Mouse (Mus musculus) cerebellum, adult 8-10 months (tissue): ENCODE measurements around the gene BC004004.
"Not testable (repeated sequence)": the region's sequence is repeated elsewhere in the genome, so short reads cannot be mapped to it uniquely, and the experiment has no call there.

Experiments
- DNase-seq: peaks from one replicate; pipeline ENCODE4 v3.0.0; 2022

The BC004004 gene

DNA sequence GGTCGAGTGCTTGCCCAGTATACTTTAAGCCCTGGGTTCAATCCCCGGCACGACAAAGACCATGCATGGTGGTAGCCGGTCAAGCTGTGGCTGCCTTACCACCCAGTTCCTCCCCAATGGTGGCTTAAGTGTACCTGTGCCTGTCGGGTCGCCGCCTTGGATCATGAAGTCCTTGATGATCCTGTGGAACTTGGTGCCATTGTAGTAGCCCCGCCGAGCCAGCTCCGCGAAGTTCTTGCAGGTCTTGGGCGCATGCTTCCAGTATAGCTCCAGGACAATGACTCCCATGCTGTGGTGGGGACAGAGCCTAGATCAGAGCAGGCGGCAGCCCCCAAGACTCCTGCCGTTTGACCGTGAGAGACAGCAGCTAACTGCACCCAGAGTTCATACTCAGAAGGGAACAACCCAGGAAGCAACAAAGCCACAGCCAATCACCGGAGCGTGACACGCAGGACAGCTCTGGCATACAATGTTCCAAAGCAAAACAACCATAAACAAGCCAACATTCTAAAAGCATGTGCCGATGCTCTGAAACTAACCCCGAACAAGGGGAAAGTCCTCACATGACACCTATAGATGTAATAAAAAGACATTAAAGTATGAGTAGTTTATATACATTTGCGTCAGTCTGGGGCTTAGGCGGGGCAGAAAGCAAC lies 6.9 kb upstream of the BC004004 start:
- no peak for DNase-seq

DNA sequence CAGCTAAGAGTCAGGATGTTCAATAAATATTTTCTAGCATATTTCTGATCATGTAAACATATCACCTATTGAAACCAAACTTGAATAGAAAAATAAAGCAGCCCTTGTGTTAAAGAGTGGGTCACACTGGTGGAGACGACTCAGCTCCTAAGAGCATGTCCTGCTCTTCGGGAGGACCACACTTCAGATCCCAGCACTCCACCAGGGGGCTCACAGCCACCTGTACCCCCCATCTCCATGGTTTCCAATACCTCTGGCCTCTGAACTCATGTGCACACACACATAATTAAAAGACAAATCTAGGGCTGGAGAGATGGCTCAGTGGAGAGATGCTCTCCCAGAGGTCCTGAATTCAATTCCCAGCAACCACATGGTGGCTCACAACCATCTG lies 6.3 kb upstream of the BC004004 start:
- DNase-seq, result no peak

DNA sequence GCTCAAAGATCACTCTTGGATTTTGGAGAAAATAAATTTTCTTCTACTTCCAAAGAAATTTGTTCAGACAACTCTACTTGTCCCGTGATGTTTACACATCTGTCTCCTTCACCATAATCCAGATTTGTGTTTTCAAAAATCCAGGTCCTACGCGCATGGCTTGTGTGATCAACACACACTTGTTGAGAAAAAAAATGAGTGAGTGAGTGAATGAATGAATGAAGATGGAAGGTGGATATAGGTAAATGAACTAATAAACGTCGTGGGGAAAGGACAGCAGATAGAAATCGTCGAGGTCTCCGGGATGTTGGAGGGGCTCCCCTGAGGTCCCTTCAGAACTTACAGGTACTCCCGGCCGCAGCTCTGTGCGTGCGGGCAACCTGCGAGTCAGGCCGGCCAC lies 5.2 kb upstream of the BC004004 start:
- DNase-seq, result no peak

DNA sequence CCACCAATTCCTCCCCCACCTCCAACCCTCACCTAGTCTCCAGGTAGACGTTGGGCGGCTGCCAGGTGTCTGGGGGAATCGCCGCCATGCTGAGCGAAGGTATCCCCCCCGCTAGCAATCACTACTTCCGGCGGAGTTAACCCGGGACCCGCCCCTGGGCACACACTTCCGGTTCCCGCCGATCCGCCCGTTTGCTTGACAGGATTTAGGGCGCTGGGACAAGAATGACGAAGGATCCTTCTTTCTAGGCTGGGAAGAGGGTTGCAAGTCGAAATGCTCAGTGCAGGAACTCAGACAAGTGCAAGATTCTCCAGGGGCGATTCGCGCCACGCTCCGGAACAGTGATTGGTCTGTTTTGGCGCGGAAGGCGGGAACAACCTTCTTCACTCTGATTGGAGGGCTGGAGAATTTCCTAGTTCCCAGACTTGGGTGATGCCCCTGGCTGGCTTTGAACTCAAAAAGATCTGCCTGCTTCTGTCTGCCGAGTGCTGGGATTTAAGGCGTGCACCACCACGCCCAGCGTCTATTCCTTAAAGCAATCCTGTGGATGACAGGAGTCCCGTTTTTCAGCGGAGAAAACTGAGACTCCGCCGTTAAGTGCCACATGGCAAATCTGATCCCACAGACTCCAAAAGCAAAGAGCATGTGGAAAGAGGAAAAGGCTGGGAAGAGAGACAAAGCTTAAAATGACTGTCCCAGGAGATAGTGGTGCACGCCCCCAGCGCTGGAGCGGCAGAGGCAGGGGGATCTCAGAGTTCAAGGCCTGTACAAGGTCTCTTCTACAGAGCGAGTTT lies 4.6 kb upstream of the BC004004 start, which contains the start of gene Ppil1:
Ppil1 (minus strand) TSS at position 347 of the 794 bp plus-strand sequence.
- DNase-seq, result peak; percentile 87

DNA sequence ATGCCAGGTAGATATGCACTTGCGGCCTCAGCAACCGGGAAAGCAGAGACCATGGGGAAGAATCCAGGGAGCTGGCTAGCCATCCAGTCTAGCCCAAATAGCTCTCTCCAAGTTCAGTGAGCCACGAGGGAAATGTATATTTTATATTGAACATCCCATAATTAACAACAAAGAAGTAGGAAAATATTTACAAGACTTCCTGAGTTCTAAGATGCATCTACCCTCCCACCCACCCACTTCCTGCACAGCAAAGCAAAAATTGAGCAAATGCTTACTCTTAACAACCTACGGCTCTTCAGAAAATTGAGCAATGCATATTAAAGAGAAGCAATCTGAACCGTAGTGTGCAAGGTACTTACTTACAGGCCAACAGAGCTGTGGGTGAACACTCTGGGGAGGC lies 3.8 kb upstream of the BC004004 start:
- no peak for DNase-seq

DNA sequence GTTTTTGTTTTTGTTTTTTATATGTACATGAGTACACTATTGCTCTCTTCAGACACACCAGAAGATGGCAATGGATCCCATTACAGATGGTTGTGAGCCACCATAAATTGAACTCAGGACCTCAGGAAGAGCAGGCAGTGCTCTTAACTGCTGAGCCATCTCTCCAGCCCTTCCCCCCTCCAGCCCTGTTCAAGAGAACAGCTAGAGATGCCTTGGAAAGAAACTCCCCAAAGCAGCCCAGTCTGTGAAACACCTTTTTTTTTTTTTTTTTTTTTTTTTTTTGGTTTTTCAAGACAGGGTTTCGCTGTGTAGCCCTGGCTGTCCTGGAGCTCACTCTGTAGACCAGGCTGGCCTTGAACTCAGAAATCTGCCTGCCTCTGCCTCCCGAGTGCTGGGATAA lies 1.5 kb upstream of the BC004004 start:
- not testable (repeated sequence) for DNase-seq

DNA sequence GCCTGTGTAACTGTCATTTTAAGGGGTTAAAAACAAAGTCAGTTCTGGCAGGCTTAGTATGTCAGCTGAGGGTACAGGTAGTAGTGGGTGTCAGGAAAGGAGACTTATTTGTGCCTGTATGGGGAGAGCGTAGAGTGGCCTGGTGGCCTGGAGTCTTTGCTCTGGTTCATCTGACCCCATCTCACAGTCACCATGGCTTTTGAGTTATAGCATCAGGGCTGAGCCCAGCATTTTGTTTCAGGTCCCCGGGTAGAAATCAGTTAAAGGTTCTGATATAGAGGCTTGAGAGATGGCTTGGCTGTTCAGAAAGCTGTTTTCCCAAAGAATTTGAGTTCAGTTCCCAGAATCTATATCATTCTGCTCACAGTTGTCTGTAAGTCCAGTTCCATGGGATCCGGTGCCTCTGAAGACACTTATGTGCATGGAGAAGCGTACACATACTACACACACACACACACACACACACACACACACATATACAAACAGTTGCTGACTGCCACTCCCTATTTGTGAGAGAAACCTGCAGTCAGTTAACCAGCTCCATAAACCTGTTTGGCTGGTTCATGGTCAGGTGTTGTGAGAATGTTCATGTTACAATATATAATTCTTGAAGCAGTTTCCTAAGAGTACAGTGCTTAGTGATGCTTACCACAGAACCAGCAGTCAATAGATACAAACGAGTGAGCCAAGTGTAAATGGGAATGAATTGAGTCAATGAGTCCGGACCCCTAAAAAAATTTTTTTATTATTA lies 482 bp upstream of the BC004004 start:
- DNase-seq, result no peak

DNA sequence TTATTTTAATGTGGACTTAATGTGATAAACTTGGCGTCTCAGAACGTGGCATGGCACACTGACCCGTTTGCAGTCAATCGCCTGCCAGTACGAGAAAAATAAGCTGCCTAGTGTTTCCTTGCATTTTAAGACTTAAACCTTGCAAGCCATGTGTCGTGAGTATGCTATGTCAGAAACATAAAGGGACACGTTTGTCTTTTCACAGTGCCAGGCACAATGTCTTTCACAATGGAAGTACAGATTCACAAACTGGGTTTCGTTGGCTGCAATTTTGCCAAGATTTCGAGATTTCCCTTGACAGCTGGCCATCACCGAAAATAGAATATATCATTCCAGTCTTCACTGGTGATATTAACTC lies 740 bp downstream of the BC004004 start:
- DNase-seq, result no peak

DNA sequence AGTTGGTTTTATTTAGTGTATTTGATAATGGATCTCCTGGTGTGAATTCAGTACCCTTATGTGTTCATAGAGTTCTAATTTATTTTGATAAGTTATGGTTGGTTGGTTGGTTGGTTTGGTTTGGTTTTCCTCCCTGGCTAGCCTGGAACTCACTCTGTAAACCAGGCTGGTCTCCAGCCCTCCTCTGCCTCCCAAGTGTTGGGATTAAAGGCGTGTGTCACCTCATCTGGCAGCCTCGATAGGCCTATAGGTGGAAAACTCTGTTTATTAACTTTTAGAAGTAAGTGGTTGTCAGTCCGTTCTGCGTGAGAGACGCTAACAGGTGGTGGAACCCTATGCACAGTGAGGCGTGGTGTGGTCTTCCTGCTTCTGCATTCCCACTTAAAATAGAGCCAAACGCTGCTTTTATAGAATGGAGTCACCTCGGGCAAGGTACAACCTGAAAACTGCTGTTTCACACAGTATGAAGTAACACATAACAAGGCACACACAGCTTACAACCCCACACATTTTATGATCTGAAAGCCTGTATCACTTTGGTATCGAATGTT lies 1.6 kb downstream of the BC004004 start:
- DNase-seq, result no peak

DNA sequence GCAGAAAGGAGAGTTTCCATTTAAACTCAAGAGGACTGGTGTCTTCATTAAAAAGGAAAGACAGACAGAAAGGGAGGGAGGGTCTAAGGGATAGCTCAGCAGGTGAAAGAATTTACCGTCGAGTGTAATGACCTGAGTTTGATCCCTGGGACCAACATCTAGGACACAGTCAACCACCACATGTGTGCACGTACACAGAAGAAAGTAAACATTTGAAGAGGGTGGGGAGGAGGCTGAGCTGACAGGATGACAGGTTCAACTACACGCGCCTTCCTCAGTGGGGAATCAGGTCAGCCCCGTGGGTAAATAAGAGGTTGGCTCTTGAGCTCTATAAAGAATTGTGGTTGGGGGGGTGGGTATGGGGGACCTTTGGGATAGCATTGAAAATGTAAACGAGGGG lies 4.6 kb downstream of the BC004004 start:
- no peak for DNase-seq

DNA sequence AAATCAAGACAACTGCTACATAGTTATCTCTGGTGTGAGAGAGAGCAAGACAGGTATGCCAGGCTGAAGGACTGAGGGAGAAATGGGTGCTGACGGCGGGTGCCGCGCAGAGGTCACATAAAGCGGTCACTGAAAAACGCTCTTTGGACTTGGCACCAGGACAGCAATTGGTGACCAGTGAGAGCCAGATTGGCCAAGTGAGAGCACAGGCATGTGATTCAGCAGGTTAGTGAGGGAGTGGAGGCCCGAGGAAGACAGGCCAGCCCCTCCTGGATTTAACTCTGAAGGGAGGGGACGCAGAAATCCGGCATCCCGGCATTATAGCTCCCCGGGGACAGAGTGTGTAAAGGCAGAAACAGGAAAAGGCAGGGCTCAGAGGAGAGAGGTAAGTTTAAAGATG lies 5.3 kb downstream of the BC004004 start:
- DNase-seq, result no peak

DNA sequence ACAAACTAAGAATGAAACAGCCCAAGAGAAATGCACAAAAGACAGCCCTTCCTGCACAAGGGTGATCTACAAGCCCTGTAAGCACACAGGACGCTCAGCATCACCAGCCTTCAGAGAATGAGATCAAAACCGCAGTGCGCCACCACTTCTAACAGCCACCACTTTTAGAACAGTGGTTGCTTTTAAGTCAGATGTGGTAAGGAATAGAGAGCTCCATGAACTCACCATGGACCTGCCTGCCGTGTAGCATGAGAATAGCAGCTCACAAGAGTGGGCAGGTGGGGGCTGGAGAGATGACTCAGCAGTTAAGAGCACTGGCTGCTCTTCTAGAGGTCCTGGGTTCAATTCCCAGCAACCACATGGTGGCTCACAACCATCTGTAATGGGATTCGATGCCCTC lies 11.8 kb downstream of the BC004004 start:
- no peak for DNase-seq

DNA sequence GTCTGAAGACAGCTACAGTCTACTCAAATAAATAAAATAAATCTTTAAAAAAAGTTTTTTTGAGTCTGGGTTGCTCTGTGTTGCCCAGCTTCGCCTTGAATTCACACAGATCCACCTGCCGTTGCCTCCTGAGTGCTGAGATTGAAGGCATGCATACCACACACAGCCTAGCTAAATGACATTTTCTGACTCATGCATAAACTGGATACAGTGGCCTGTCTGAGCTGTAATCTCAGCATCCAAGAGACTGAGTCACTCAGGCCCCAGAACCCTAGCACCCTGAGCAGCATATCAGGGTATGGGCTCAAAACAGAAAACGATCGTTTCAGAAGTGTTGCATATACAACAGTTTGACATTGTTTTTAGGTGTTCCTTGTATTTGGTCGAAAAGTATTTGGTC lies 13.0 kb downstream of the BC004004 start:
- no peak for DNase-seq

DNA sequence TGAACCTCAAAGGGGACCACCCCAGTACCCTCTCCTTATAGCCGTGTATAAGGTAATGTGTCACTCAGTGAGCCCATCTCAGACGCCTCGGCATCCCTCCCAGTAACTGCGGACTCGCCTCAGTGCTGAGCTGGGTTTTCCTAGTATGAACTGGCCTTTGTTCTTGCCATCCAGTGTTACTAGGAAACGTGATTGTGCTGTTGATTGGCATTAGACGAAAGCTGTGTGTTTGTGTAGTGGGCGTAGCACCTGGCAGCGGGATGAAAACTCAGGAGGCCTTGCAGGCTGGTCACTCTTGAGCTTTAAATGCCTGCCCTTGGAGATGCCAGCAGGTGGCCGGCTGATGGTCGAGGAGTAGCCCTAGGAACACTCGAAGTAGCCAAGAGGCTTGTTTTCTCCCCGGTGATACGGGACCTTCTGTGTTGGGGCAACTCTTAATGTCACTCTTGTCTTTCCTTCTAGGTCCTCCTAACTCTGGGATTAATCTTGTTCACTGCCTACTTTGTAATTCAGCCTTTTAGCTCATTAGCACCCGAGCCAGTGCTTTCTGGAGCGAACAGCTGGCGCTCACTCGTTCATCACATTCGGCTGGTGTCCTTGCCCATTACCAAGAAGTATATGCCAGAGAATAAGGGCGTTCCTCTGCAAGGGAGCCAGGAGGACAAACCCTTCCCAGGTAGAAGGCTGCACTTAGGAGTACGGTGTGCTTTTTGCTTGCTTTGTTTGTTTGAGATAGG lies 13.8 kb downstream of the BC004004 start:
- no peak for DNase-seq

DNA sequence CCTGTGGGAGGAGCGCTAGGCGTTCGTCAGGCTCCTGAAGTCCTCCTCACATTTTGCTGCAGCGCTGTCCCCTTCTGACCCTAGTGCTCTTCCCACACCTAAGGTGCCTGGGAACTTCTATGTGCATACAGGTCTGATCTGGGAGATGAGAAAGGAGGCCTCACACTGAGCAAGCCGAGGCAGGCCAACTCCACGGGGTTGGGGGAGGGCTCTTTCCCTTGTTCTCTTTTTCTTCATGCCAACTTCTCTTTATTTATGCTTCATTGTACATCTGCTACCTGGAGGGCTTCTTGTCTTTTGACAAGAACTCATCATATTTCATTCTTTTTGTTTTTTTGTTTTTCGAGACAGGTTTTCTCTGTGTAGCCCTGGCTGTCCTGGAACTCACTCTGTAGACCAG lies 23.2 kb downstream of the BC004004 start:
- no peak for DNase-seq

DNA sequence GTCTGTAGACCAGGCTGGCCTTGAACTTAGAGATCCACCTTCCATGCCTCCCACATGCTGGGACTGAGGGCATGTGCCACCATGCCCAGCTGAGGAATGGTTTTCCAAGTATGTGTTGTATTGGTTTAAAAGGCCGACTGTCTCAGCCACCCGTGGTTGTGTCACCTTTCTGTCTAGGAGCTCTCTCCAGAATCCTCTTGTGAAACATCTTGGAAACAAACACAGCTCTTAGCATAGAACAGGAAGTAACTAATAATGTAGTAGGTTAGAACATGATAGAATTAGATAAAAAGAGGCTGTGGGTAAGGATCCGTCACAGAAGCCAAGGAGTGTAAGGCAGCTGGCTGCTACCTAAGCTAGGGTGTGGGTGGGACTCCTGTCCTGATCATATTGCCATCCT lies 24.4 kb downstream of the BC004004 start:
- DNase-seq, result no peak

DNA sequence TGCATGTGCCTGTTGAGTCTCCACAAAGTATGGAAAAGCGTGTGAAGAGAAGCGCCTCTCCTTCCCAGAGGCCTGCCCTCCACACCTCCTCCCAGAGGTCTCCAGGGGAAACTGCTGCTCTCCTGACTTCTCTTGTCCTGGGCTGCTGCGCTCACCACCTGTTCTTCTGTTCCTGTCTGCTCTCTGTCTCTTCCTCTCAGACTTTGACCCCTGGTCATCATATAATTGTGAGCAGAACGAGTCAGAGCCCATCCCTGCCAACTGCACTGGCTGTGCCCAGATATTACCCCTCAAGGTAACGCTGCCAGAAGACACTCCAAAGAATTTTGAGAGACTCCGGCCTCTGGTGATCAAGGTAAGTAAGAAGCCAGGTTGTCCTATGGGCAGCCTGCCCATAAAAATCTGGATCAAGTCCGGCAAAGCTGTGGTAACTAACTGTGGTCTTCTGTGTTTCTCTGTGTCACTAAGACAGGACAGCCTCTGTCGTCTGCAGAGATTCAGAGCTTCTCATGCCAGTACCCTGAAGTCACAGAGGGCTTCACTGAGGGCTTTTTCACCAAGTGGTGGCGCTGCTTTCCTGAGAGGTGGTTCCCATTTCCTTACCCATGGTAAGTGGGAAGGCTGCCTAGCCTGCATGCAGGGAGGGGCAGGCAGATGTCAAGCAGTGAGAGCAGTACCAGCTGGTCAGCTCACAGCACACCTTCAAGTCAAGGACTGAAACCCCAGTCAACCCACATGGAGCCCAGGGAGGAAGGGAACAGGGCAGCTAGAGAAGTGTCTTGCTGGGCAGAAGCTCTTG lies 25.4 kb downstream of the BC004004 start:
- DNase-seq, result no peak

DNA sequence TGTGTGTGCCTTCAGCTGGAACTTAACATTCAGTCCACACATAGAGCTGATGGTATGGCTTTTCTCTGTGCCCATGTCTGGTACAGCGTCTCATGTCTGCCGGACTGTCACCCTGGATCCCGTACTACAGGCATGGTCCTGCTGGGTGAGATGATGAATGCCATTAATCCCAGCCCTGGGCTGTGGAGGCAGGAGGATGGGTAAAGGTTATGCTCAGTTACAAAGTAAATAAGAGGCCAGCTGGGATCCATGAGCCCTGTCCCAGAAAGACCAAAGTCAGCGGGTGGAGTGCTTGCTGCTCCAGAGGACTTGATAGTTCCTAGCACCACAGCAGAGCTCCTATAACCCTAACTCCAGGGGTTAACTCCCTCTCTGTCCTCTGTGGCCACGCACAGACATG lies 27.2 kb downstream of the BC004004 start:
- no peak for DNase-seq

DNA sequence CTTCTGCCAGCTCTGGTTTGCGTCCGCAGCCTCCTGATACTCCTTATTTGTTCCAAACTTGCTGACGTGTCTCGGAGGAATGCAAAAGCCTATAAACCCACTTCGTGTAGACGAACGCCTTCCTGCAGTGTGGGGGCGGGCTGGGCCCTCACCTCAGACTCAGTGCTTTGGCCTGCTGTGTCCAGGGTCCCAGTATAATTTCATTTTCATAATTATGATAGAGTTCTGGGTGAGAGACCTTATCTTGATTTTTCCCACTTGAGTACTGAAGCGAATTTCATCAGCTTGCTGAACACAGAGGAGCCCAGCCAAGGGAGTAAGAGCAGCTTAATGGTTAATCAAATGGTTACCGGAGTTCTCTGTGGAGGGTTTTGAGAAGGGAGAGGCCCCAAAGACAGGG lies 28.7 kb downstream of the BC004004 start:
- DNase-seq, result no peak

DNA sequence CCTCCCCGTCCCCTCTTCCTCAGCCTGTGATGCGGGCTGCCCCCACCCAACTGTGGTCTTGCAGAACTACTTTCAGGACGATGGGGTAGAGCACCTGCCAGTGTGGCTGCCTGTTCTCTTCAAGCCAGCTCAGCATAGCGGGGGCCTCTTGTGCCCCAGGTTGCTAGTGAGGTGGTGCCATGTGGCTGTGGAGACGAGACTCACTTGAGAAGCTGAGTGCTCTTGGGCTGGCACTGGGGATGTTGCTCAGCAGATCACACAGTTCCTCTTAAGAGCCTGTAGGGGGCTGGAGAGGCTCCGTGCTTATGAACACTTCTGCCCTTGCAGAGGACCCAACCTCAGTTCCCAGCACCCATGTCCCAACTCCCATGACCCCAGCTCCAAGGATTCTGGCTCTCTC lies 29.2 kb downstream of the BC004004 start:
- no peak for DNase-seq

DNA sequence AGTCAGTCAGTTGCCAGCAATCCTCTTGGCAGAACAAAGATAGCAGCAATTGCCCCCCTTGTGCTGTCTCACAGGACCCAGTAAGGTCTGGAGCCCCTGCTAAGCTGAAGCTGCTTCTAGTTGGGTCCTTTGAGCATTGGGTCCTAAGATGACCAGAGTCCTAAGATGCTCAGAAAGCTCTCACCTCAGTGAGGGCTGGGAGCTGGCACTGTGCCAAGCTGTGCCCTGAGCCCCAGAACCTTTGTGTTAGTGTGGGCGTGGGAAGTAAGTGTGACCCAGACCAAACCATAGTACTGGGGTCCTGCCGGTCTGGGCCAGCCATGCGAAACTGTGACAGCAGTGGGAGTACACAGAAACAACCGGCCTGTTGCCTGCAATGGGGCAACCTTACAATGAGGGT lies 30.7 kb downstream of the BC004004 start:
- DNase-seq, result no peak

DNA sequence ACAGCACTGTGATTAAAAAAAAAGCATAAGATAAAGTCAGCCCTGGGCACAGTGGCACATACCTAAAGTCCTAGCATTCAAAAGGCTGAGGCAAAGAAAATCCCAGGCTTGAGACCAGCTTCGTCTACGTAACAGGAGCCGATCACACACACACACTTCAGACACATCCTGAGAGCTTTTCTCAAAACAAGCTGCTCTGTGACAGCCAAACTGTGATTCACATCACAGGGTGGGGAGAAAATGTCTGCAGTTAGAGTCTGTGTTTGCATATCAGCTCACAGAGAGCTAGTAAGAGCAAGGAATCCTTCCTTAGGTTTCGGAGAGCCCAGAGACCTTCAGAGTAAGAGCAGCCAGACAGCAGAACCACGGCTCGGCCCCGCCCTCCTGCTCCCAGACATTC lies 32.3 kb downstream of the BC004004 start:
- no peak for DNase-seq
